Mouse (Mus musculus) left cerebral cortex, adult 18-20 months (tissue): ENCODE results near the gene Surf6. TPM values are rescaled to one million over a fixed set of nuclear protein-coding genes. Genes with fewer than 3 reads are reported as not detected.

Experiments
- DNase-seq, 2 experiments: peaks; one replicate each; pipeline ENCODE4 v3.0.0; 2021 to 2022; ENCODE audit warnings: low spot score in 2 of 2, mixed read lengths in 1 of 2
- long read RNA-seq, 2 experiments: library from polyadenylated mRNA; stranded (forward); transcript quantifications; one replicate each; pipeline ENCODE4 v2.0.0; 2021
- total RNA-seq, 2 experiments: library from RNA; stranded (reverse); gene quantifications; 2 replicates each; pipeline ENCODE4 v1.2.3; 2021

Gene Surf6
- total RNA-seq, result 10 to 100 TPM; 27.1 to 29.1 TPM
- long read RNA-seq, experiment 1, transcript Surf6-201 (5 exons, 2,971 nt), result major isoform, 12 of 18 reads
- long read RNA-seq, experiment 1, partial matches to known transcripts, result 1 of 18 reads
- long read RNA-seq, experiment 1, other reads (novel, unspliced or antisense), result 5 of 18 reads
- long read RNA-seq, experiment 2, transcript Surf6-201 (5 exons, 2,971 nt), result major isoform, 5 of 7 reads
- long read RNA-seq, experiment 2, partial matches to known transcripts, result 0 of 7 reads
- long read RNA-seq, experiment 2, other reads (novel, unspliced or antisense), result 1 of 7 reads

DNA sequence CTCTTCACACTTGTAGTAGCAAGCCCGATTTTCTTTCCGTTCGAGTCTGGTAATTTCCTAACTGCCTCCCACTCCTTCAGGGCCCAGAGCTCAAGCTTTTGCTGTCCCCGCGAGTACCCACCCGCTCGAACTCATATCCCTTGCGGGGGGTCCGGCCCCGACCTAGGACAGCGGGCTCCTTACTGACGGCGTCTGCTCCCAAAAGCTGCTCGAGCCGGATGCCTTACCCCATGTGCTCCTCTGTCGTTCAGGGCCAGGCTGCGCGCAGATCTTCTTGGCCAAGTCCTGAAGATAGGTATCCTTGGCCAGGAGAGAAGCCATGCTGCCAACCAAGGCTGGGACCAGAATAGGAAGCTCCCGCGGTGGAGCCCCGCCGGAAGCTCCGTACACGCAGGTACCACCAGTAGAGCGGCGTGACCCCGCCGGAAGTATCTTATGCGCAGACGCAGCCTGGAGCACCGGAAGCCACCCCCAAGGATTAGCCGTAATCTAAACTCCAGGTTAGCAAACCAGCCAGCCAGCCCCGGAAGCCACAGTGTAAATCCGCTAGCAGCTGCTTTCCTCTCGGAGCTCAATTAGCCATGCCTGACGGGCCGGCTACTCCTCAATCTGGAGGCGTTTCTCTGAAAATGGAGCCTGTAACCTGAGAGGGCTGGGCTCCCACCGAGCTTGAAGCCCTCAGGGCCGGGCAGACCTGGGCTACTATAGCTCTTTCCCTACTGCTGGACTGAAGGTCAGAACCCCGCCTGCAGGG lies at the start of gene Surf6:
TSS of gene Surf6 (minus strand) at position 413 of the 754 bp plus-strand sequence.
- peak; percentile 96 to 98 for DNase-seq

DNA sequence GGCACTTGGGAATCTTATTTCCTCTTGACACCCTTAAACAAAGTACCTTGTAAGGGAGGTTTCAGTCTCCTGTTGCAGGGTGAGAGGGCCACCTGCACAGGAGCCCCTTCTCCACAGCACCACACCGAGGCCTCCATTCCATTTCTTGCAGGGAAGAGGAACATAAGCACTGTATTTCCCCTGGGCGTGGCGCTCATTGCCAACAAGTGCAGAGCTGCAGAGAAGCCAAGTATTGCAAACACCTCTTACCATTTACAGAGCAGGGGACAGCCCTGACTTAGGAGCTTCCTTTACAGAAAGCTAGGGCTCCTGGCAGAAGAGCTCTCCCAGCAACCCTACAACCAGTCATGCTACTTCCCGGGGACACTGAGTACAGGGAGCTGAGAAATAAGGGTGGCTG lies 49.5 kb upstream of the Surf6 start:
- DNase-seq, result no peak

DNA sequence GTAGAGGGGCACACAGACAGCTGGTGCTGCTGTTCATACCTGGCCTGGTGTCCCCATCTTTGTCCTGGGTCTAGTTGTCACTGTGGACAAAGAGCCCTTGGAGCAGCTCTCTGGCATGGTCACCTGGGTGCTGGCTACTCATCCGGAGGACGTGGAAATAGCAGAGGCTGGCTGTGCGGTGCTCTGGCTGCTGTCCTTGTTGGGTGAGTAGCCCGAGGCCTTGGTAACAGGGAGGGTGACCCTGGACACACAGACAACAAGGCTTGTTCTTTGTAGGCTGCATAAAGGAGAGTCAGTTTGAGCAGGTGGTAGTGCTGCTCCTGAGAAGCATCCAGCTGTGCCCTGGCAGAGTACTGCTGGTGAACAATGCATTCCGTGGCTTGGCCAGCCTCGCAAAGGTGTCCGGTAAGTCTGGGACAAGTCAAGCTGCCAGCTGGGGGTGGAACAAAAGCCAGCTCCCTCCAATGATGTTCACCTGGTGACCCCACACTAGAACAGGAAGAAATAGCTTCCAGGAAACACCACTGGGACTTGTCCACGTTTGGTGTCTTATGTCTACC lies 48.7 kb upstream of the Surf6 start:
- DNase-seq, result no peak

DNA sequence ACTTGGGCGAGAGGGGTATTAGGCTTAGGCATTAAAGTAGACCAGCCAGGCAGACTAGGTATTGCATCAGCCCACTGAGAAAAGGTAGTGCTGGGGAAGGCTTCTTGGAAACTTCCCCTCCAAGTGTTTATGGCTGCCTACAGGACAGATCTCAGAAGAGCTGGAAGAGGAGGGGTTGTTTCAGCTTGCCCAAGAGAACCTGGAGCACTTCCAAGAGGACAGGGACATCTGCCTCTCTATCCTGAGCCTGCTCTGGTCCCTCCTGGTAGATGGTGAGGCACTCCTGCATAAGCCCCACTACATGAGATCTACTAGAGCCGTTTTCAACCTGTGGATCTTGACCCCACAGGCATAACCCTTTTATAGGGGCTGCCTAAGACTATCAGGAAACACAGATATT lies 47.7 kb upstream of the Surf6 start:
- DNase-seq, result no peak

DNA sequence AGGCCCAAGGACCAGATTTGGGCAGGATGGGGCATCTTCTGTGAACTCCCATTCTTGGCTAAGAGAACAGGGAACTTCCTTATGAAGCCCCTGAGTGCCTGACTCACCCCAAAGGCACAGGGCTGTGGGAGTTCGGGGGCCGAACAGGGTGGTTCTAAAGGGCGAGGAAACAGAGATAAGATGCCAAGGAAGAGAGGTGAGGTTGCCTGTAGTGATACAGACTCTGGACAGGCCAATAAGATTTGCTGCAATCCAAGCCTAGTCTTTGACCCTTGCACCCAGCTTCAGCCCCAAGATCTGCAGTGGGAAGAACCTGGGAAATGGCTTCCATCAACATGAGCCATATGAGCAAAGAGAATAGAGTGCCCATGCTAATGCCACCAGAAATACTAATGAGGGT lies 40.6 kb upstream of the Surf6 start:
- DNase-seq, result no peak

DNA sequence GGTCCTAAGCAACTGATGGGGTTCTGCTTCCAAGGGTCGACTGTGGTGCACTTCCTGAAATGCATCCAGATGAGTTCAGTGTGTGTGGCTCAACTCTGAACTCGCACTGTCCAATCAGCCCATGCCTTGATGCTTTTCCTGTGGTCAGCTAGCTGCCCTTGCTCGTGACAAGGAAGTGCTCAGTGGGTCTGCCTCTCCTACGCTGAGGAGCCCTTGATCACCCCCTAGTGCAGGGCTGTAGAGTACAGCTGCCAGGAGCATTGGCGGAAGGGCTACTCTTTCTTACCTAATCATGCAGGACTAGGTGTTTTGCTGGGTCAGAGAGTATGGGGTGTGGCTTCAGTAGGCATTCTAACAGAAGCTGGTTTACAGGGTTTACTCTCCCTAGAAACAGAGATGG lies 38.9 kb upstream of the Surf6 start:
- no peak for DNase-seq

DNA sequence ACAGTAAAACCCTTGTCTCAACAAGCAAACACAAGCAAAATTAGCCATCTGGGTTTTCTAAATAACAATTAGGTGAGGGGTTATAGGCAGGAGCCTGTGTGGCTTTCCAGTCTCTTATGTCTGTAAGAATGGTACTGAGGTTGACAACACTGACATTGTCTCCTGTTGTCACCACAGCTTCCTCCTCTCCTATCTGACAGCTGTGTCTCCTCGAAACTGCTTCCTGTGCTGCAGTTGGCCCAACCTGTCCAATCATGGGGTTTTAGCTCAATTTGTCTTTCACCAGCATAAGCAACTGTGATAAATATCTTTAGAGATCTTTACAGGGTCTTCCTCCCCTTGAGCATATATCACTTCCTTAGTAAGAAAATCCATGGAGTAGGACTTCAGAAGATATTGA lies 33.7 kb upstream of the Surf6 start:
- DNase-seq, result no peak

DNA sequence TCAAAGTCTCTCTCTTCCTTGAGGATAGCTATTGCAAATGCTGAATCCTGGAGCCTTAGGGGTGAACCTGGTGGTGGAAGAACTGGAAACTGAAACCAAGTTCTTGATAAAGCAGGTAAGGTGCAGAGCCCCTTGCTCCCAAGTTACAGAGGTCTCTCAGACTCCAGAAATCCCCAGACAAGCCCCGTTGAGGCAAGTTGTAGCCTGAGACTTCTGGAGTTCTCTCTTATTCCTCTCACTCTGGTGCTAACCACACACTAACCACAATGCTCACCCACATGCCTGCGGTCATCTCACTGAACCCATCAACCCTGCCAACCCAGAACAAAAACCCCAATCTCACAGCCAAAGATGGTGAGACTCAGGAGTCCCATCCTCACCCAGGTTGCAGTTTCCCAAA lies 32.6 kb upstream of the Surf6 start:
- DNase-seq, result no peak

DNA sequence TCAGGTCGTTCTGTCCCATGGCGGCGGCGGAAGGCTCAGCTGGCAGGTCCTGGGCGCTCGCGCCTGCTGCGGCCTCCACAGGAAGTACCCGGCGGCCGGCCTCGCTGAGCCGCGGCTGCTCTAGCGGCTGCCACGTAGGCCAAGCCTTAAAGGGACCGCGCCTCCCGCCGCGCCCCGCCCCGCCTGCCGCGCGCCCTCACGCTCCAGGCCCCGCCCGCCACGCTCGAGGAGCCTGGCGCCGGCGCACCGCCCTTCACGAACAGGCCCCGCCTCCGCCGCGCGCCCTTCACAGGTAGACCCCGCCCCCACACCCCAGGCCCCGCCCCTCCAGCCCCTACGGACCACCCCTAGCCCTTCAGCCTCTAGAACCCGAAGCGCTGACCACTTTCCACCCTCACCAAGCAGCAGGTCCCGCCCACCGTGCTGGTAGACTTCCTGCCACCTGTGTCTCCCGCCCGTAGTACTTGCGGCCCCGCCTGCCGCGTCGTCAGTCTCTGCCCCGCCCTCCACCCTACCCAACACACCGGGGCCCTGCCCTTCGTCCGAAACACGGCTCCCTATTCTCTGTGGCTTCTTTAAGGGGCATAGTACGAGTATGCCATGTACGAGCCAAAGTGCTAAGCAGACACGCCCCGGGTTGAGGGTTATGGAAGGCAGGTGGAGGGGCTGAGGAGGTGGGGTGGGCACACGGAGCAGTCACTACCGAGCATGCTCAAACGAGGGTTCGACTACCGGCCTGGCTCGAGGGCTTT lies 30.8 kb upstream of the Surf6 start, which contains the start of the genes Surf4 and Stkld1:
TSS of gene Surf4 (minus strand) at position 625 of the 752 bp plus-strand sequence.
TSS of gene Stkld1 (plus strand) at position 744 of the 752 bp plus-strand sequence.
- DNase-seq, result peak; percentile 88 to 94

DNA sequence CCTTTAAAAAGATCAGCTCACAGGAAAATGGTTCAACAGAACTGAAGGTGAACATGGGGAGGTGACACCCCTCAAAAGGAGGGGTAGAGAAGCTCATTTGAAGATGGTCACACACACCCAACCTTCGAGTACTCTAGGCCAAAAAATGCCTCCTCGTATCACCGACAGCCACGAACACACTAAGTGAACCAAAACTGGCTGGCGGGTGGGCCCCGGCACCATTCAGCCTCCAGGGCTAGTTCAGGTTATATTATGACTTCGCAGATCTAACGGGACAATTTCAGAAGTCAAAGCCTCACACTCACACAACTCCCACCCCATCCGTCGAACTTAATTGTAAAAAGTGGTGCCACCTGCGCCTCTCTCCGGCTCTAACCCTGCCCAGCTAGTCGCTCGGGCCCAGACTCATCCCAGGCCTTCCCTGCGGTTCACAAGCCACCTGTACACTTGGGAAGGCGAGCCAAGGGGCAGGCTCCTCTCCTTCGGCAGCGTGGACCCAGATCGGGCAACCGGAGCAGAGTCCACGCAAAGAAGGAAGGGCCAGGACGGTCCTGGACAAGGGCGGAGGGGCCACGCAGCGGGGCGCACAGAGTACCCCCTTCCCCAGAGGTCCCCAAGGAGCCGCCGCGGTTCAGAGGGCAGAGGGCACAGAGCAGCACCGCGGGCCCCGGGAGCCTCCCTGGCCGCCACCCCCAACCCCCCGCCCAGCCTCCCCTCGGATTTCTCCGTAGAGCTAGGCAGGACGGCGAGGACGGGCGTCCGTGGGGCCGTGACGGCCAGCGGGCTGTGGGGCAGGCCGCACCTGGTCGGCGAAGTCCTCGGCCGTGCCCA lies 30.0 kb upstream of the Surf6 start:
- DNase-seq, result no peak

DNA sequence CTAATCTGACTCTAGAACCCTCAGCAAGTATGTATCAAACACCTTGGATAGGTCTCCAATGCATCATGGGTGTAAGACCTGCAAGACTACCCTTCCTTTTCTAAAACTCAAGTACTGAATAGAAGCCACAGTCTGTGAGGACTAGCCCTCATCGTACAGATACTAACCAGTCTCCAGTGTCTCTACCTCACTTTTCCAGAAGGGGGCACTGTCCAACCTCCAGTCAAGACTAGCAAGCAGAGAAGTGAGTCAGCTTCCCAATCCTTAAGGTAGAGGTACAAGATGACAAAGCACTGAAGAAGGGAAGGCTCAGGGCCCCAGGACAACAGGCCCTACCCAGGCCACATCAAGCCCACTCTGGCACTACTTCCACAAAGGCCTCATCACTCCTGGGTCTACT lies 27.7 kb upstream of the Surf6 start:
- peak; percentile 58 to 76 for DNase-seq

DNA sequence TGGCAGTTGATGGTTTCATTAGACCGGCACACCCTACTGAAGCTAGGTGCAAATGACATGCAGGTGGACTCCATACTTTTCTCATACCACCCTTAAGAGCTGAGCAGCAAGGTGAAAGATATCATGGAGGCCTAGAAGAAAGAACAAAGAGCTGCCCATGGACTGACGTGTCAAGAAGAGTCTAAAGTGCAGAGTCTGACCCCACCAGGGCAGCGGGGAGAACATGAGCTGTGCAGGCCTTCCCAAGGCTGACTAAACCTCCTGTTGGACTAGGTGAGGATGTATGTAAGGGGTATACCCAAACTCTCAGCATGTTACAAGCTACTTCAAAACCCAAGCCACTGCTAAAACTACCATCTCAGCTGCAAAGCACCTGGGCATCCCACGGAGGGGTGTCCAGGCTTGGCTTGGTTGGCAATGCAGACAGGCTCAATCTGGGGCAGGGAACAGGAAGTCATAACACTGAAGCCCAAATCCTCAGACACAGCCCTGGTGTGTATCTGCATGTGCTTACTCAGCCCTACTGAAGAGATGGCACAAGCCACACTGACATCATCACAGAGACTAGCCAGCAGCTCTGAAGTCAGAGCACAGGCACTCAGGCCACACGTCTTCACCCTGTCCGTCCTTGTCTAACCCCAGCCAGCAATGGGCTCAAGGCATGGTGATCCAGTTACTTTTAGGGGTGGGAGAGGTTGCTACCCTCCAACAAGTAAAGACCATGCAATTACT lies 25.2 kb upstream of the Surf6 start:
- no peak for DNase-seq

DNA sequence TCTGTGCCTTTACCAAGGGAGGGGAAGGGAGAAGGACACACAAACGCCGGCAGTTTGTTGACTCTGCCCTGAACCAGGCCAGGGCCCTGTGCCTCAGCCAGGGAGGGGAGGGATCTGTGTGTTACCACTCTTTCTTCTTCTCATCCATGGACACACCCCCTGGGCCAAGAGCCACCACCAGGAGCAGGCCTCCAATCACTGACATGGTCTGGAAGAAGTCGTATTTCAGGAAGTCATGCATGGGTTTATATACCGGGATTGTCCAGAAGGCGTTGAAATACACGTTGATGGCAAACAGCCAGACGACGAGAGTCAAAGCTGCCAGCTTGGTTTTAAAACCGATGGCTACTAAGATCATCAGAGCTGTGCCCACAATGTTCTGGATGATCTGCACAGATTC lies 19.1 kb upstream of the Surf6 start:
- no peak for DNase-seq

DNA sequence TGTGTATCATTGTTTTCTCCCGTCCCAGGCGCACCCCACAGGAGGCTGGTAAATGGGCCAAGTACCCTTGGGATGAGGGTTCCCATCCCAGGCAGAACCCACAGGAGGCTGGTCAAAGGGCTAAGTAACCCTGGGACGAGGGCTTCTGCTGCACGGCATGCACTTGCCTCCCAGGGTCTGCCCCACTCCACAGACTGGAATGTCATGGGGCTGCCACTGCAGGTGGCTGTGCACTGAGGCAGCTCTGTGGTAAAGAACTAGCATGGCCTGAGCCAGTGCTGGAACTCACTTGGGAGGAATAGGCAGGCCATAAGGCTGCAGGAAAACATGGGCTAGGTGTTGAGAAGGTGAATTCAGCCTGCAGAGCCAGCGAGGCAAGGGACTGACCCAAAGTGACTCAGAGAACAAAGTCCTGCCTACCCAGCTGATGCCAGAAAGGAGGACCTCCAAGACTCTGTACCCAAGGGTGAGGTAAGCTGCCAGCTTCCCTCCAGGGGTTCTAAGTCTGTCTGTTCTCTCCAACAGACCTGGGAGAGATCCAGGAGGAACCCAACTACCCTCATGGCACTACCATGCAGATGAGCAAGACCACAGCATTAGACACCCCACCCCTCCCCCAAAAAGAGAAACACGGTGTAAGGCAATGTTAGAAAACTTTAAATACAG lies 17.6 kb upstream of the Surf6 start:
- no peak for DNase-seq

DNA sequence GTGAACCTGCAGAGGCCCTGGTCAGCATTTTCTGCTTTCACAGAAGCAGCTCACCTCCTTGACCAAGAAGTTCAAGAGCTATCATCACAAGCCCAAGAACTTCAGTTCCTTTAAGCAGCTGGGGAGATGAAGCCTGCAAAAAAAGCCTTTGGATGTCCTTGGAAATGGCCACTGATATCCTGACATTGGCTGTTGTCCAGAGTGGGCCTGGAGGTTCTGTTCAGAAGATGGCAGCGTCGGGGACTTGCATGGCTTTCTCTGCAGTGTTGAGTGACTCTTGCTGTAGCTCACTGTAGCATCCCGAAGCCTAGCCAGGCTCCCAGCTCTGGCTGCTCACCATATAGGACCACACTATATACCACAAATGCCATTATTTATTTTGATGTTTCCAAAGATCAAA lies 17.0 kb upstream of the Surf6 start:
- no peak for DNase-seq

DNA sequence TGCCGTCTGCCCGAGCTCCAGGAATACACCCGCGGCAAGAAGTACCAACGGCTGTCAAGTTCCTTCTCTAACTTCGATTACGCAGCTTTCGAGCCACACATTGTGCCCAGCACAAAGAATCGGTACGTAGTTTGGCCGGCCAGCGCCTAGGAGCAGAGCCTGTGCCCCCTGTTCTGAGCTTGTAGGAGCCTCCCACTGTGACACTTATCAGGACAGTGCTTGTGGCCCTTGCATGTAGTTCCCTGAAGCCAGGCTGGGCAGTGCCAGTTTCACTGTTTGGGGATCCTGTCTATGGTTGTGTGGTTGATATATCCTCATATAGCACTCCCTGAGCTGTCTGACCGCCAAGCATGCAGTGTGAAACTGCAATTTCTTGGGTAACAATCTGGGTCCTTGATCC lies 14.1 kb upstream of the Surf6 start:
- no peak for DNase-seq

DNA sequence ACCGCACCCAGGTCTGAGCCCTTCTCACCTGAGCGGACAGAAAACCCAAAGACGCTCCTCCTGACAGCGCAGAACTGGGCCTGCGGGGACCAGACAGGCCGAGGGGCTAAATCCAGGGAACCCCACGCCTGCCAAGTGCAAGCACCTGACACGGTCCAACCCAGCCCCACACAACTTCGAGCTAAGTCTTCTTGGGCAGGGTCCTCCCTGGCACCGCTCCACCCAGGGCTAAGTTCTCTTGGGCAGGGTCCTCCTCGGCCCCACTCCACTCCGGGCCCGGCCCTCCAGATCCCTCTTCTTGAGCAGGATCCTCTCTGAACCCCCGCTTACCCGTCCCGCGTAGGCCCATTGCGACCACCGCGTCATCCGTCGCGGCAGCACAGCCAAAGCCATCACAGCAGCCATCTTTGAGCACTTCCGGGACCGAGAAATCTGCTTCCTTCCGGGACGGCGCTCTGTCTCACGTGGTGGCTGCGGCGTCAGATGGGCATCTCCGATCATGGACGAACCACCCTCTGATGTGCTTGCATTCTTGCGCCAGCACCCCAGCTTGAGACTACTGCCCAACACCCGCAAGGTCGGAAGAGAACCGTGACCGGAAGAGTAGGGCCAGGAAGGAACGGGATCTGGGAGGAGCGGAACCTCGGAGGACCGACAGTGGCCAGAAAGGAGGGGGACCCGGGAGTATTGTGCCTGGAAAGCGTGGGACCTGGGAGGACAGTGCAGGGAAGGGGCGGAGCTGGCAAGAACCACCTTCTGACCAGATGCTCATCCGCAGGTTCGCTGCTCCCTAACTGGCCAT lies 13.4 kb upstream of the Surf6 start, which contains the start of the genes Surf2 and Surf1:
TSS of gene Surf2 (plus strand) at position 441 of the 802 bp plus-strand sequence.
TSS of gene Surf1 (minus strand) at position 604 of the 802 bp plus-strand sequence.
- peak; percentile 83 to 91 for DNase-seq
